Mouse (Mus musculus) Muller cell, postnatal 12 days (primary cell): ENCODE results near the gene Stk39.
"Not testable (repeated sequence)": the region's sequence is repeated elsewhere in the genome, so short reads cannot be mapped to it uniquely, and the experiment has no call there.

Source experiments
- DNase-seq: peaks from one replicate; pipeline ENCODE4 v3.0.0-alpha.2; 2015; ENCODE audit errors: inconsistent ontology term

Stk39 gene

GRCm38 (mm10) chr2:68241640-68242039 lies 230.4 kb downstream of the Stk39 start:
- DNase-seq: no peak

GRCm38 (mm10) chr2:68239415-68239814 lies 232.7 kb downstream of the Stk39 start:
- DNase-seq: not testable (repeated sequence)

- DNase-seq: no peak
These were observed 239.1 kb downstream of the Stk39 start for GRCm38 (mm10) chr2:68232929-68233328.

GRCm38 (mm10) chr2:68229872-68230271 lies 242.2 kb downstream of the Stk39 start:
- no peak for DNase-seq

GRCm38 (mm10) chr2:68229081-68229480 lies 243.0 kb downstream of the Stk39 start:
- DNase-seq: no peak

GRCm38 (mm10) chr2:68222227-68222873 lies 249.7 kb downstream of the Stk39 start:
- peak; percentile 74 for DNase-seq

GRCm38 (mm10) chr2:68221226-68221625 lies 250.8 kb downstream of the Stk39 start:
- peak; percentile 44 for DNase-seq

- DNase-seq: no peak
These were observed 252.2 kb downstream of the Stk39 start for GRCm38 (mm10) chr2:68219823-68220222.

- DNase-seq: no peak
These were observed 256.9 kb downstream of the Stk39 start for GRCm38 (mm10) chr2:68215176-68215575.

GRCm38 (mm10) chr2:68214400-68214799 lies 257.7 kb downstream of the Stk39 start:
- no peak for DNase-seq

GRCm38 (mm10) chr2:68211443-68211842 lies 260.6 kb downstream of the Stk39 start:
- DNase-seq: no peak

GRCm38 (mm10) chr2:68196245-68196644 lies 275.8 kb downstream of the Stk39 start:
- peak; percentile 57 for DNase-seq

GRCm38 (mm10) chr2:68194444-68194843 lies 277.6 kb downstream of the Stk39 start:
- no peak for DNase-seq

- DNase-seq: no peak
These were observed 278.6 kb downstream of the Stk39 start for GRCm38 (mm10) chr2:68193465-68193837.

- no peak for DNase-seq
These were observed 279.2 kb downstream of the Stk39 start for GRCm38 (mm10) chr2:68192605-68193464.

GRCm38 (mm10) chr2:68176425-68176824 lies 295.6 kb downstream of the Stk39 start:
- DNase-seq: no peak

GRCm38 (mm10) chr2:68171306-68171705 lies 300.8 kb downstream of the Stk39 start:
- DNase-seq: peak; percentile 31

GRCm38 (mm10) chr2:68162012-68162411 lies 310.1 kb downstream of the Stk39 start:
- DNase-seq: no peak

GRCm38 (mm10) chr2:68160566-68160965 lies 311.5 kb downstream of the Stk39 start:
- DNase-seq: no peak
